In the genomic region with DNA sequence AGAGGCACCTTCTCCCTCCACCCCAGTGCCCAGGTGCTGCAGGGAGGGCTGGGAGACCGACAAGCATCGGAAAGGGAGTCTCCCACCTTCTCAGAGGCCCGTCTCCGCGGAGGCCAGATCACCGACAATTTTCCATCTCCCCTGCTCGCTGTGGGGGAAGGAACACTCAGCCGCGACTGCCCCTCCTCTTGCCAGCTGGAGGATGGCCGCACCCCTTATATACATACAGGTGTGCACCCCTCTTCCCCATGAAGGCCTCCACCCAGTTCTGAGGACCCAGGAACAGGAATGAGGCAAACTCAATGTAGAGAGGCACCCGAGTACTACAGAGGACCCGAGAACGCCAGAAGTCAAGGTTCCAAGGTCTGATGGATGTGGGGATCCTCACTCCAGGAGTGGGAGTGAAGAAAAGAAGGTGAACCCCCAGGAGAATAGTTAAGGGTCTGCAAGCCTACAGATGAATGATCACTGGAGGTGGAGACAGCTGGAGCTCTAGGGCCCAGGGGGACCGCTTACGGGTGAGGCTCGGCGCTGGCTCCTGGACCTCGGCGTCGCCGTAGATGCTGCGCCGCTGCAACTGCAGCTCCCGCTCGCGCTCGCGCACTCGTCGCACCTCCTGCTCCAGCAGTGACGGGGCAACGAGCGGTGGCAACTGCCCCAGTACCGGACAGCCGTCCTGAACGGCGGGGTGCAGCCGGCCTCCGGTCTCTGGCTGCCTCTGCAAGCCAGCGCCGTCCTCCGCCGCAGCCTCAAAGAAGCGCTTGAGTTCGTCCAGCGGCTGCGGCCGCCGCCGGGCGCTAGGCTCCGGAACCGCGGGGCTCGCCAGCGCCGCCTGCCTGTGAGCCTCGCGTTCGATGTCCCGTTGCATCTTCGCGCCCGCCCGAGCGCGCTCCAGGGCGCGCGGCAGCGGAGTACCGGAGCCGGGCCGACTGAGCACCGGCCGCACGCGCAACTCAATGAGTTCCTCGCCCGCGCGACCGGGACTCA, we compare ENCODE assay signal across 9 mouse cellular contexts. TPM values are rescaled to one million over a fixed set of nuclear protein-coding genes. Genes with fewer than 3 reads are reported as not detected.
A peak's percentile ranks its signal among the peaks of the same experiment; 100 is the strongest.
DNase-seq lines count a peak whose midpoint lies in the region; ATAC-seq and TF ChIP-seq lines count a peak whose summit lies in the region.
"Had no signal": no experiment of that assay in that cellular context is flagged by ENCODE, and none has a peak within 500 bp of the region (broad histone marks: within the 10 kb centered on the region; RNA-seq: fewer than 3 reads in every experiment).

No protein-coding gene starts in this region.

- ATAC-seq in common myeloid progenitor, adult 5-6 weeks (replicated peaks; ENCODE audit: low read depth, poor library complexity, severe bottlenecking) = peak; percentile 27; the same call in 1 of the 2 replicates
- ATAC-seq in granulocyte monocyte progenitor cell, adult 5-6 weeks (replicated peaks; ENCODE audit: poor library complexity, severe bottlenecking) = peak; percentile 57
- peak; percentile 58 for ATAC-seq in intestine, embryonic 16.5 days
- ATAC-seq in liver, embryonic 11.5 days (replicated peaks; ENCODE audit: low FRiP score) = peak; percentile 57; the same call in 1 of the 2 replicates
- peak; percentile 36; the same call in 1 of the 2 replicates for ATAC-seq in midbrain, postnatal 0 days (ENCODE audit: low FRiP score)
- peak; percentile 44 for ATAC-seq in stomach, embryonic 14.5 days (ENCODE audit: insufficient number of reproducible peaks, insufficient read depth, low FRiP score, low read depth)

- no peaks in the 10 kb centered on the region for H3K9me3 ChIP-seq in intestine, embryonic 16.5 days (ENCODE audit: control insufficient read depth, low read length)
- H3K9me3 ChIP-seq in liver, embryonic 11.5 days (ENCODE audit: control insufficient read depth, low read length) = 0 out of 2 replicates have a peak, but pooled peaks cover under 1% of the 10 kb centered on the region
- H3K9me3 ChIP-seq in midbrain, postnatal 0 days (ENCODE audit: low read length) = no peaks in the 10 kb centered on the region
- no peaks in the 10 kb centered on the region for H3K9me3 ChIP-seq in stomach, embryonic 14.5 days (ENCODE audit: control insufficient read depth, low read depth, low read length)

- peaks cover 27% of the 10 kb centered on the region for H3K27me3 ChIP-seq in intestine, embryonic 16.5 days (replicated peaks; ENCODE audit: control insufficient read depth, insufficient read depth, low read length)
- H3K27me3 ChIP-seq in liver, embryonic 11.5 days (replicated peaks; ENCODE audit: control insufficient read depth, insufficient read depth, low read length) = peaks cover 46% of the 10 kb centered on the region
- H3K27me3 ChIP-seq in midbrain, postnatal 0 days (ENCODE audit: insufficient read depth, low read length) = peaks cover 28% of the 10 kb centered on the region
- peaks cover 28% of the 10 kb centered on the region for H3K27me3 ChIP-seq in stomach, embryonic 14.5 days (ENCODE audit: control insufficient read depth, insufficient read depth, low read length)

- H3K4me2 ChIP-seq in intestine, embryonic 16.5 days (ENCODE audit: low read depth, low read length) = peak overlapping the region; percentile 99
- H3K4me2 ChIP-seq in liver, embryonic 11.5 days = peak overlapping the region; percentile 71
- peak overlapping the region; percentile 98 for H3K4me2 ChIP-seq in midbrain, postnatal 0 days (ENCODE audit: low read depth, low read length, poor library complexity, severe bottlenecking)
- H3K4me2 ChIP-seq in stomach, embryonic 14.5 days (replicated peaks; ENCODE audit: low read depth, low read length) = peak overlapping the region; percentile 92

- peaks cover 26% of the 10 kb centered on the region for H3K4me1 ChIP-seq in intestine, embryonic 16.5 days (ENCODE audit: control insufficient read depth, insufficient read depth, low read length)
- peaks cover 8% of the 10 kb centered on the region for H3K4me1 ChIP-seq in liver, embryonic 11.5 days (replicated peaks; ENCODE audit: control insufficient read depth, insufficient read depth, low read length)
- H3K4me1 ChIP-seq in midbrain, postnatal 0 days (ENCODE audit: insufficient read depth, low read length) = peaks cover 7% of the 10 kb centered on the region; the same call in 1 of the 2 replicates
- H3K4me1 ChIP-seq in stomach, embryonic 14.5 days (ENCODE audit: control insufficient read depth, insufficient read depth, low read length) = peaks cover 13% of the 10 kb centered on the region

- peak; percentile 91 for TF ChIP-seq CTCF in layer of hippocampus, adult 2 months (conservative IDR thresholded peaks at IDR 0.05)
- TF ChIP-seq CTCF in midbrain, postnatal 0 days (IDR thresholded peaks at IDR 0.05) = peak; percentile 74

- WGBS in intestine, embryonic 16.5 days = 1% methylated on average over 77 of the region's 83 CpGs
- 2% methylated on average over 83 of the region's 83 CpGs for WGBS in liver, embryonic 11.5 days
- 3% methylated on average over 77 of the region's 83 CpGs for WGBS in midbrain, postnatal 0 days
- 2% methylated on average over 83 of the region's 83 CpGs for WGBS in stomach, embryonic 14.5 days

- H3K36me3 ChIP-seq in intestine, embryonic 16.5 days (ENCODE audit: control insufficient read depth, insufficient read depth, low read length) = no peaks in the 10 kb centered on the region
- H3K36me3 ChIP-seq in liver, embryonic 11.5 days (ENCODE audit: control insufficient read depth, insufficient read depth, low read length) = no peaks in the 10 kb centered on the region
- H3K36me3 ChIP-seq in midbrain, postnatal 0 days (ENCODE audit: insufficient read depth, low read length) = no peaks in the 10 kb centered on the region
- no peaks in the 10 kb centered on the region for H3K36me3 ChIP-seq in stomach, embryonic 14.5 days (ENCODE audit: control insufficient read depth, insufficient read depth, low read length)

- H3K4me3 ChIP-seq in layer of hippocampus, adult 2 months = peak overlapping the region; percentile 66
- peak overlapping the region; percentile 59 for H3K4me3 ChIP-seq in intestine, embryonic 16.5 days (ENCODE audit: low read length)
- peak overlapping the region; percentile 57 for H3K4me3 ChIP-seq in liver, embryonic 11.5 days (ENCODE audit: low read depth, low read length)
- peak overlapping the region; percentile 55 for H3K4me3 ChIP-seq in midbrain, postnatal 0 days (ENCODE audit: low read depth, low read length)
- peak overlapping the region; percentile 49 for H3K4me3 ChIP-seq in stomach, embryonic 14.5 days (ENCODE audit: low read depth, low read length)

- peak in 1 of 2 experiments; percentile 66 for DNase-seq in layer of hippocampus, adult 2 months (ENCODE audit: low spot score in 2 of 2)
- no peak for DNase-seq in layer of hippocampus, adult 9-11 months
- peak; percentile 71 for DNase-seq in liver, embryonic 11.5 days (ENCODE audit: low spot score)
- peak; percentile 76 for DNase-seq in midbrain, postnatal 0 days (ENCODE audit: low spot score)

- H3K27ac ChIP-seq in layer of hippocampus, adult 2 months = no peak overlapping the region
- H3K27ac ChIP-seq in intestine, embryonic 16.5 days (ENCODE audit: low read length) = peak overlapping the region; percentile 27; the same call in 1 of the 2 replicates
- H3K27ac ChIP-seq in liver, embryonic 11.5 days (ENCODE audit: low read depth, low read length) = no peak overlapping the region
- H3K27ac ChIP-seq in midbrain, postnatal 0 days (ENCODE audit: low read depth, low read length) = no peak overlapping the region
- no peak overlapping the region for H3K27ac ChIP-seq in stomach, embryonic 14.5 days (ENCODE audit: low read length)

- peak overlapping the region; percentile 66 for H3K9ac ChIP-seq in intestine, embryonic 16.5 days (ENCODE audit: low read depth, low read length)
- H3K9ac ChIP-seq in liver, embryonic 11.5 days (ENCODE audit: low read depth, low read length) = no peak overlapping the region
- H3K9ac ChIP-seq in midbrain, postnatal 0 days (replicated peaks; ENCODE audit: low read length, poor library complexity, severe bottlenecking) = peak overlapping the region; percentile 40
- H3K9ac ChIP-seq in stomach, embryonic 14.5 days (replicated peaks; ENCODE audit: low read depth, low read length) = peak overlapping the region; percentile 18; the same call in 1 of the 2 replicates

RNA-seq across cellular contexts. Expression of gene 2210011C24Rik, which starts 1.1 kb away (rescaled TPM):
- 1 to 10 TPM in 1 of 2 experiments, not detected in 1; 1.1 TPM for total RNA-seq in layer of hippocampus, adult 2 months (2021)
- total RNA-seq in common myeloid progenitor, adult 5-6 weeks (2017) = not detected in 2 replicates
- not detected in 2 replicates for total RNA-seq in granulocyte monocyte progenitor cell, adult 5-6 weeks (2014; fragmentation: Nextera tagmentation)
- total RNA-seq in granulocyte monocyte progenitor cell, adult 5-6 weeks (2017) = not detected in 2 replicates
- polyA plus RNA-seq in intestine, embryonic 16.5 days (2015; fragmentation: Nextera tagmentation; extraction: Ambion mirVana) = 2.1 and 3.1 TPM in 2 replicates
- not detected in 2 replicates for polyA plus RNA-seq in liver, embryonic 11.5 days (2014; fragmentation: Nextera tagmentation; extraction: Ambion mirVana)
- 0.66 TPM in 1 of 2 replicates, not detected in the other for total RNA-seq in midbrain, postnatal 0 days (2014; rRNA removed)
- polyA plus RNA-seq in midbrain, postnatal 0 days (2015; fragmentation: Nextera tagmentation; extraction: Ambion mirVana) = 0.43 and 1.5 TPM in 2 replicates
- 1.1 and 1.3 TPM in 2 replicates for polyA plus RNA-seq in stomach, embryonic 14.5 days (2014; fragmentation: Nextera tagmentation; extraction: Ambion mirVana)
- total RNA-seq: MEL had no signal

RNA-seq across cellular contexts. Expression of gene 1700067K01Rik, which starts 9.6 kb away (rescaled TPM):
- under 1 TPM; 0.66 to 0.82 TPM for total RNA-seq in layer of hippocampus, adult 2 months (2021)
- total RNA-seq in common myeloid progenitor, adult 5-6 weeks (2017) = 1.4 TPM in 1 of 2 replicates, not detected in the other
- 2.3 TPM in 1 of 2 replicates, not detected in the other for total RNA-seq in granulocyte monocyte progenitor cell, adult 5-6 weeks (2014; fragmentation: Nextera tagmentation)
- total RNA-seq in granulocyte monocyte progenitor cell, adult 5-6 weeks (2017) = not detected in 2 replicates
- 0.66 and 0.84 TPM in 2 replicates for polyA plus RNA-seq in intestine, embryonic 16.5 days (2015; fragmentation: Nextera tagmentation; extraction: Ambion mirVana)
- polyA plus RNA-seq in liver, embryonic 11.5 days (2014; fragmentation: Nextera tagmentation; extraction: Ambion mirVana) = 0.29 and 1.5 TPM in 2 replicates
- total RNA-seq in midbrain, postnatal 0 days (2014; rRNA removed) = 1.2 TPM in 1 of 2 replicates, not detected in the other
- 0.58 and 0.69 TPM in 2 replicates for polyA plus RNA-seq in midbrain, postnatal 0 days (2015; fragmentation: Nextera tagmentation; extraction: Ambion mirVana)
- 0.71 and 0.87 TPM in 2 replicates for polyA plus RNA-seq in stomach, embryonic 14.5 days (2014; fragmentation: Nextera tagmentation; extraction: Ambion mirVana)

RNA-seq across cellular contexts. Expression of gene Palm3, which starts 10.4 kb away (rescaled TPM):
- 1 to 10 TPM; 2.8 TPM for total RNA-seq in layer of hippocampus, adult 2 months (2021)
- total RNA-seq in common myeloid progenitor, adult 5-6 weeks (2017) = not detected in 2 replicates
- total RNA-seq in granulocyte monocyte progenitor cell, adult 5-6 weeks (2014; fragmentation: Nextera tagmentation) = not detected in 2 replicates
- not detected in 2 replicates for total RNA-seq in granulocyte monocyte progenitor cell, adult 5-6 weeks (2017)
- 5.8 and 6.4 TPM in 2 replicates for polyA plus RNA-seq in intestine, embryonic 16.5 days (2015; fragmentation: Nextera tagmentation; extraction: Ambion mirVana)
- 0.66 and 1.2 TPM in 2 replicates for polyA plus RNA-seq in liver, embryonic 11.5 days (2014; fragmentation: Nextera tagmentation; extraction: Ambion mirVana)
- total RNA-seq in midbrain, postnatal 0 days (2014; rRNA removed) = 5.1 and 8.0 TPM in 2 replicates
- 4.4 and 4.9 TPM in 2 replicates for polyA plus RNA-seq in midbrain, postnatal 0 days (2015; fragmentation: Nextera tagmentation; extraction: Ambion mirVana)
- 3.2 and 3.6 TPM in 2 replicates for polyA plus RNA-seq in stomach, embryonic 14.5 days (2014; fragmentation: Nextera tagmentation; extraction: Ambion mirVana)

RNA-seq across cellular contexts. Expression of gene Samd1, which starts 13.4 kb away (rescaled TPM):
- 10 to 100 TPM; 40.7 to 41.2 TPM for total RNA-seq in layer of hippocampus, adult 2 months (2021)
- total RNA-seq in common myeloid progenitor, adult 5-6 weeks (2017) = 42.2 and 48.2 TPM in 2 replicates
- total RNA-seq in granulocyte monocyte progenitor cell, adult 5-6 weeks (2014; fragmentation: Nextera tagmentation) = 58.8 and 66.1 TPM in 2 replicates
- 37.5 and 60.0 TPM in 2 replicates for total RNA-seq in granulocyte monocyte progenitor cell, adult 5-6 weeks (2017)
- polyA plus RNA-seq in intestine, embryonic 16.5 days (2015; fragmentation: Nextera tagmentation; extraction: Ambion mirVana) = 5.8 and 6.0 TPM in 2 replicates
- polyA plus RNA-seq in liver, embryonic 11.5 days (2014; fragmentation: Nextera tagmentation; extraction: Ambion mirVana) = 13.4 and 17.6 TPM in 2 replicates
- total RNA-seq in midbrain, postnatal 0 days (2014; rRNA removed) = 65.3 and 86.9 TPM in 2 replicates
- 4.1 and 4.6 TPM in 2 replicates for polyA plus RNA-seq in midbrain, postnatal 0 days (2015; fragmentation: Nextera tagmentation; extraction: Ambion mirVana)
- polyA plus RNA-seq in stomach, embryonic 14.5 days (2014; fragmentation: Nextera tagmentation; extraction: Ambion mirVana) = 17.5 and 18.3 TPM in 2 replicates

RNA-seq across cellular contexts. Expression of gene Il27ra, which starts 31.5 kb away (rescaled TPM):
- 1 to 10 TPM; 2.0 TPM for total RNA-seq in layer of hippocampus, adult 2 months (2021)
- total RNA-seq in common myeloid progenitor, adult 5-6 weeks (2017) = 5.5 and 7.5 TPM in 2 replicates
- total RNA-seq in granulocyte monocyte progenitor cell, adult 5-6 weeks (2014; fragmentation: Nextera tagmentation) = 0.88 and 0.90 TPM in 2 replicates
- total RNA-seq in granulocyte monocyte progenitor cell, adult 5-6 weeks (2017) = 1.4 and 1.9 TPM in 2 replicates
- 1.2 and 1.4 TPM in 2 replicates for polyA plus RNA-seq in intestine, embryonic 16.5 days (2015; fragmentation: Nextera tagmentation; extraction: Ambion mirVana)
- 1.8 and 3.1 TPM in 2 replicates for polyA plus RNA-seq in liver, embryonic 11.5 days (2014; fragmentation: Nextera tagmentation; extraction: Ambion mirVana)
- total RNA-seq in midbrain, postnatal 0 days (2014; rRNA removed) = 0.71 and 1.1 TPM in 2 replicates
- 0.21 and 0.29 TPM in 2 replicates for polyA plus RNA-seq in midbrain, postnatal 0 days (2015; fragmentation: Nextera tagmentation; extraction: Ambion mirVana)
- polyA plus RNA-seq in stomach, embryonic 14.5 days (2014; fragmentation: Nextera tagmentation; extraction: Ambion mirVana) = 1.1 and 1.3 TPM in 2 replicates
